In the genomic region with DNA sequence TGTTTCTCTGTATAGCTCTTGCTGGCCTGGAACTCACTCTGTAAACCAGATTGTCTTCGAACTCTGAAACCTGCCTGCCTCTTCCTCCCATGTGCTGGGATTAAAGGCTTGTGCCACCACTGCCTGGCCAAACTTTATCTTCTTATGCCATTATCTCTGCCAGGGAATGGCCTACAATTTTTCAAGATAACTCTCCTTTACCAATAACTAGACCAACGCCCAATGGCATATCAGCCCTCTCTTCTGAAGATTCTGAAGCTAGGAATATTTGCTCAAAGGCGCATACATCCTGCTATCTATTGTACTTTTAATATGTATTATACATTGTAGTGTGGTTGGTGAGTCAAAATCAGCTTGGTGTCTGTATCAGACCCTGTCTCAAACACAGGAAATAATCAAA, we compare ENCODE assay signal across 8 mouse cellular contexts.
DNase-seq lines count a peak whose midpoint lies in the region; ATAC-seq and TF ChIP-seq lines count a peak whose summit lies in the region.
"Not testable (repeated sequence)": the region's sequence is repeated elsewhere in the genome, so short reads cannot be mapped to it uniquely, and the experiment has no call there.

No protein-coding gene starts in this region.

- peak overlapping the region; percentile 35; the same call in 1 of the 2 replicates for H3K9ac ChIP-seq in ES-Bruce4 (ENCODE audit: low read depth, poor library complexity, severe bottlenecking)
- not testable (repeated sequence) for H3K9ac ChIP-seq in embryonic facial prominence, embryonic 14.5 days (ENCODE audit: low read depth, low read length); heart, embryonic 16.5 days (ENCODE audit: low read length); kidney, embryonic 15.5 days; lung, embryonic 14.5 days
- 0 out of 2 replicates have a peak overlapping the region, but pooled peaks have one; percentile 13 for H3K9ac ChIP-seq in liver, embryonic 14.5 days (replicated peaks)

- not testable (repeated sequence) for H3K4me1 ChIP-seq in ES-Bruce4 (ENCODE audit: control insufficient read depth, insufficient read depth, low read length); embryonic facial prominence, embryonic 14.5 days (ENCODE audit: control insufficient read depth, insufficient read depth, low read length); heart, embryonic 16.5 days (ENCODE audit: control insufficient read depth, insufficient read depth, low read length); kidney, embryonic 15.5 days; liver, embryonic 14.5 days (replicated peaks; ENCODE audit: control insufficient read depth in 2 of 2, insufficient read depth in 2 of 2, low read length in 1 of 2); lung, embryonic 14.5 days (ENCODE audit: insufficient read depth)

- 95% methylated on average over 3 of the region's 3 CpGs for WGBS in embryonic facial prominence, embryonic 14.5 days
- WGBS in heart, embryonic 16.5 days: 85% methylated on average over 3 of the region's 3 CpGs
- 92% methylated on average over 3 of the region's 3 CpGs for WGBS in kidney, embryonic 15.5 days
- WGBS in liver, embryonic 14.5 days (ENCODE audit: insufficient replicate concordance): 34% methylated on average over 3 of the region's 3 CpGs
- 89% methylated on average over 3 of the region's 3 CpGs for WGBS in lung, embryonic 14.5 days

- not testable (repeated sequence) for H3ac ChIP-seq in myocyte (ENCODE audit: control insufficient read depth, insufficient read length)

- TF ChIP-seq POLR2A in ES-Bruce4 (IDR thresholded peaks at IDR 0.05; ENCODE audit: insufficient read depth, low read length); myocyte (IDR thresholded peaks at IDR 0.05; ENCODE audit: insufficient read length, low read depth): not testable (repeated sequence)

- not testable (repeated sequence) for H3K9me3 ChIP-seq in ES-Bruce4 (replicated peaks; ENCODE audit: control insufficient read depth, insufficient read depth, low read length, poor library complexity, severe bottlenecking); heart, embryonic 16.5 days (replicated peaks; ENCODE audit: control insufficient read depth, low read length); kidney, embryonic 15.5 days (replicated peaks); liver, embryonic 14.5 days (ENCODE audit: control insufficient read depth, low read length); lung, embryonic 14.5 days (ENCODE audit: low read depth, low read length)
- H3K9me3 ChIP-seq in embryonic facial prominence, embryonic 14.5 days (ENCODE audit: control insufficient read depth, low read length): peaks cover 11% of the 10 kb centered on the region; the same call in 1 of the 2 replicates

- ATAC-seq in embryonic facial prominence, embryonic 14.5 days (ENCODE audit: low read depth); heart, embryonic 16.5 days (replicated peaks; ENCODE audit: extremely low read depth, insufficient read depth, low FRiP score); kidney, embryonic 15.5 days (replicated peaks; ENCODE audit: low FRiP score); lung, embryonic 14.5 days (ENCODE audit: insufficient read depth): not testable (repeated sequence)
- ATAC-seq in liver, embryonic 14.5 days (ENCODE audit: insufficient read depth): peak; percentile 69; the same call in 1 of the 2 replicates

- H3K36me3 ChIP-seq in ES-Bruce4 (ENCODE audit: control insufficient read depth, insufficient read depth, low read length, poor library complexity, severe bottlenecking); embryonic facial prominence, embryonic 14.5 days (ENCODE audit: control insufficient read depth, insufficient read depth, low read length); heart, embryonic 16.5 days (ENCODE audit: control insufficient read depth, insufficient read depth); liver, embryonic 14.5 days (replicated peaks; ENCODE audit: control insufficient read depth, insufficient read depth, low read depth); lung, embryonic 14.5 days (ENCODE audit: insufficient read depth); myocyte (ENCODE audit: control insufficient read depth, insufficient read depth): not testable (repeated sequence)
- peaks cover 13% of the 10 kb centered on the region for H3K36me3 ChIP-seq in kidney, embryonic 15.5 days

- DNase-seq in embryonic facial prominence, embryonic 14.5 days (ENCODE audit: low spot score); lung, embryonic 14.5 days: not testable (repeated sequence)
- DNase-seq in liver: peak; percentile 9
- DNase-seq in liver, embryonic 14.5 days (ENCODE audit: low read depth in 3 of 3, low spot score in 3 of 3): peak in 1 of 3 experiments; percentile 14

- peak overlapping the region; percentile 49; the same call in 1 of the 2 replicates for H3K4me2 ChIP-seq in embryonic facial prominence, embryonic 14.5 days (ENCODE audit: low read depth, low read length)
- peak overlapping the region; percentile 67; the same call in 1 of the 2 replicates for H3K4me2 ChIP-seq in heart, embryonic 16.5 days (ENCODE audit: low read depth, low read length)
- H3K4me2 ChIP-seq in kidney, embryonic 15.5 days: peak overlapping the region; percentile 60
- H3K4me2 ChIP-seq in liver, embryonic 14.5 days (ENCODE audit: low read depth): peak overlapping the region; percentile 62
- H3K4me2 ChIP-seq in lung, embryonic 14.5 days: peak overlapping the region; percentile 56
- peak overlapping the region; percentile 75 for H3K4me2 ChIP-seq in myocyte (ENCODE audit: low read depth)

- H3K27me3 ChIP-seq in ES-Bruce4 (ENCODE audit: control insufficient read depth, insufficient read depth, low read length, poor library complexity, severe bottlenecking); embryonic facial prominence, embryonic 14.5 days (replicated peaks; ENCODE audit: control insufficient read depth, insufficient read depth, low read length); heart, embryonic 16.5 days (ENCODE audit: control insufficient read depth, insufficient read depth, low read length); kidney, embryonic 15.5 days; liver, embryonic 14.5 days (ENCODE audit: control insufficient read depth, insufficient read depth, low read length); lung, embryonic 14.5 days (ENCODE audit: insufficient read depth, low read length); myocyte (ENCODE audit: control insufficient read depth, insufficient read depth, insufficient read length): not testable (repeated sequence)

- H3K79me2 ChIP-seq in myocyte (ENCODE audit: control insufficient read depth, insufficient read depth): not testable (repeated sequence)

- not testable (repeated sequence) for H3K27ac ChIP-seq in ES-Bruce4 (ENCODE audit: insufficient read depth, low read length); embryonic facial prominence, embryonic 14.5 days (replicated peaks; ENCODE audit: low read depth, low read length); heart, embryonic 16.5 days (ENCODE audit: low read length); kidney, embryonic 15.5 days; liver, embryonic 14.5 days; lung, embryonic 14.5 days (ENCODE audit: low read depth)

- not testable (repeated sequence) for H3K4me3 ChIP-seq in ES-Bruce4 (ENCODE audit: low read depth, low read length); embryonic facial prominence, embryonic 14.5 days (ENCODE audit: low read depth, low read length); heart, embryonic 16.5 days (ENCODE audit: low read length); kidney, embryonic 15.5 days (replicated peaks); lung, embryonic 14.5 days (ENCODE audit: low read depth, low read length); myocyte
- H3K4me3 ChIP-seq in liver, embryonic 14.5 days (ENCODE audit: insufficient read depth in 1 of 2, low read depth in 2 of 2, low read length in 2 of 2): peak overlapping the region in 1 of 2 experiments; percentile 71; a peak in 3 of 4 replicates

- TF ChIP-seq CTCF in ES-Bruce4 (IDR thresholded peaks at IDR 0.05; ENCODE audit: low read depth, low read length); liver, embryonic 14.5 days (IDR thresholded peaks at IDR 0.05; ENCODE audit: low read depth); lung, embryonic 14.5 days (IDR thresholded peaks at IDR 0.05; ENCODE audit: low read depth): not testable (repeated sequence)

- not testable (repeated sequence) for TF ChIP-seq EP300 in ES-Bruce4 (IDR thresholded peaks at IDR 0.05; ENCODE audit: insufficient read depth, low read depth, low read length)
- TF ChIP-seq EP300 in liver, embryonic 14.5 days (IDR thresholded peaks at IDR 0.05; ENCODE audit: low read depth): peak; percentile 39; the same call in 1 of the 2 replicates
